Mouse (Mus musculus) hindbrain, postnatal 0 days (tissue): ENCODE data around the gene Ctbp2. TPM values are rescaled to one million over a fixed set of nuclear protein-coding genes. Genes with fewer than 3 reads are reported as not detected.

Experiments
- ATAC-seq: fragments of 200-750 bp; cut with Nextera tagmentation; 2 replicates; pipeline ENCODE4 v1.8.0; 2017; ENCODE audit warnings: mild to moderate bottlenecking, moderate TSS enrichment, moderate library complexity
- DNase-seq: peaks from one replicate; pipeline ENCODE4 v3.0.0-alpha.2; 2015; ENCODE audit warnings: low spot score
- H3K27ac ChIP-seq: fragments of 300-500 bp; sonication (generic); 2 replicates; pipeline ENCODE4 v1.5.1; 2014; ENCODE audit warnings: mild to moderate bottlenecking
- H3K27me3 ChIP-seq: fragments of 300-500 bp; sonication (generic); 2 replicates; pipeline ENCODE4 v1.6.1; 2014; ENCODE audit warnings: low read length, mixed read lengths; ENCODE audit not compliant: insufficient read depth
- H3K36me3 ChIP-seq: fragments of 300-500 bp; sonication (generic); 2 replicates; pipeline ENCODE4 v1.6.1; 2014; ENCODE audit warnings: low read length, mixed read lengths; ENCODE audit not compliant: insufficient read depth
- H3K4me1 ChIP-seq: fragments of 300-500 bp; sonication (generic); 2 replicates; pipeline ENCODE4 v1.6.1; 2014; ENCODE audit warnings: antibody characterized with exemption, low read length, mixed read lengths; ENCODE audit not compliant: insufficient read depth
- H3K4me2 ChIP-seq: fragments of 300-500 bp; sonication (generic); 2 replicates; pipeline ENCODE4 v1.6.1; 2014; ENCODE audit warnings: low read depth, mild to moderate bottlenecking, low read length, moderate library complexity, mixed read lengths
- H3K4me3 ChIP-seq: fragments of 300-500 bp; sonication (generic); 2 replicates; pipeline ENCODE4 v1.5.1; 2014; ENCODE audit warnings: low read length
- H3K9ac ChIP-seq: fragments of 300-500 bp; sonication (generic); replicated peaks from 2 replicates; pipeline ENCODE4 v1.6.1; 2014; ENCODE audit warnings: mild to moderate bottlenecking, low read length, moderate library complexity, mixed read lengths
- H3K9me3 ChIP-seq: fragments of 300-500 bp; sonication (generic); 2 replicates; pipeline ENCODE4 v1.6.1; 2016; ENCODE audit warnings: low read length, mixed read lengths
- CTCF ChIP-seq: IDR thresholded peaks from 2 replicates; pipeline ENCODE4 v1.5.1; 2016; ENCODE audit warnings: antibody characterized with exemption, control low read depth, low read depth
- WGBS: fragments of 180-500 bp; shearing (Covaris S2); extraction: QIAGEN DNeasy Blood & Tissue Kit; methylation state at CpG from one replicate; pipeline ENCODE4 v1.1.7; 2014; 5-methylcytosine and 5-hydroxymethylcytosine counted together
- polyA plus RNA-seq: library from polyadenylated mRNA; unstranded; fragments of >200 nt; fragmentation: Nextera tagmentation; extraction: Ambion mirVana; gene quantifications from 2 replicates; pipeline ENCODE4 v1.2.1, GENCODE M21; 2015
- total RNA-seq: library from RNA; depleted of rRNA; stranded (reverse); fragments of >200 nt; gene quantifications from 2 replicates; pipeline ENCODE4 v1.2.3, GENCODE M21; 2014

Ctbp2 gene
- total and polyA plus RNA-seq, 2 experiments from 2014 or later = 39.6 to 89.0 TPM

GRCm38 (mm10) chr7:133094711-133095495, 29.3 kb downstream of the Ctbp2 start:
- Histone ChIP-seq H3K4me1 (peaks cover 16% of the 10 kb centered on the region), H3K27ac (no peak overlapping the region), H3K27me3 (no peaks in the 10 kb centered on the region), H3K36me3 (no peaks in the 10 kb centered on the region), H3K4me2 (no peak overlapping the region), H3K4me3 (no peak overlapping the region), H3K9me3 (no peaks in the 10 kb centered on the region), H3K9ac (no peak overlapping the region)
- TF ChIP-seq CTCF = no peak
- DNase-seq (no peak), ATAC-seq (no peak)
- WGBS = 70% methylated on average over 9 of the region's 9 CpGs

- Histone ChIP-seq H3K4me3 (no peak overlapping the region), H3K27me3 (no peaks in the 10 kb centered on the region), H3K4me2 (no peak overlapping the region), H3K27ac (no peak overlapping the region), H3K9ac (no peak overlapping the region), H3K9me3 (no peaks in the 10 kb centered on the region), H3K4me1 (peaks cover 15% of the 10 kb centered on the region), H3K36me3 (no peaks in the 10 kb centered on the region)
- no peak for ATAC-seq
- DNase-seq = no peak
- no peak for TF ChIP-seq CTCF
- 83% methylated on average over 3 of the region's 3 CpGs for WGBS
These were observed 30.0 kb downstream of the Ctbp2 start for GRCm38 (mm10) chr7:133094161-133094560.

DNA sequence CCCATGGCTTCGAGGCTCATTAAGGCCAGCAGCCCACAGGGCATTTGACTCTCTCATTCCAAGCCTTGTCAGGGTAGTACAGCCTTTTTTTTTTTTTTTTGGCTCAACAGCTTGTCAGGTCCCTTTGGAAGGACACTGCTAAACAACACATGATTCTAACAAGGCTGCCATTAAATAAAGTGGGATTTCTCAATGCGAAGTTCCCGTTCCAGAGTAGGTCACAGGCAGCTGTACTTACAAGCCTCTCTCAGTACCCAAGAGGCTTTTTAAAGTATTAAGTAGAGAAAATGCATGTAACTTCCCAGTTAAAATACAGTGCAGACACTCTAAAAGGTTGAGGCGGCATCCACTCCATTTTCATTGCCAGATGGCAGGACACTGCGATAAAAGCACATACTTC, 30.4 kb downstream of the Ctbp2 start:
- no peak for TF ChIP-seq CTCF
- H3K36me3 ChIP-seq = no peaks in the 10 kb centered on the region
- DNase-seq (no peak), ATAC-seq (no peak)
- H3K4me2 ChIP-seq = no peak overlapping the region
- no peak overlapping the region for H3K9ac ChIP-seq
- H3K27ac ChIP-seq = no peak overlapping the region
- H3K4me3 ChIP-seq = no peak overlapping the region
- H3K4me1 ChIP-seq = peaks cover 19% of the 10 kb centered on the region
- WGBS = 78% methylated on average over 5 of the region's 5 CpGs
- H3K9me3 ChIP-seq = no peaks in the 10 kb centered on the region
- H3K27me3 ChIP-seq = no peaks in the 10 kb centered on the region

DNA sequence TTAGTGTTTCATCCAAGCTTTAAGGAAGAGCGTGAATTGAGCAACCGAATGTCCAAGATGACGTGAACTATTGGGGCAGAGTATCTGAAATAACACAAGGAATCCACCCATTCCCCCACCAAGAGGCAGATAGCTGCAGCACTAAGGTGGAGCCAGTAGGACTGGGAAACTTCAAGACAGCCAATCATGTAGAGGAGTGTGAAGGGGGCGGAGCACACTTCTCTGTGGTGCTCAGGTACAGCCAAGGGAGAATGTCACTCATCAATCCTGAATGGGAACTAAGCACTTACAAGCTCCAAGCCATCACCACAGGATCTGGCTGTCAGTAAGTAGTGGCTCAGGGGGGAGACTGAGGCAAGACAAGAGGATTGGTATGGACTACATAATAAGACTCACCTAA, 33.5 kb downstream of the Ctbp2 start:
- H3K4me1 ChIP-seq = peaks cover 24% of the 10 kb centered on the region
- TF ChIP-seq CTCF = no peak
- no peak overlapping the region for H3K4me2 ChIP-seq
- no peaks in the 10 kb centered on the region for H3K36me3 ChIP-seq
- ATAC-seq (no peak), DNase-seq (no peak)
- H3K27me3 ChIP-seq = no peaks in the 10 kb centered on the region
- no peak overlapping the region for H3K4me3 ChIP-seq
- no peak overlapping the region for H3K9ac ChIP-seq
- no peak overlapping the region for H3K27ac ChIP-seq
- H3K9me3 ChIP-seq = no peaks in the 10 kb centered on the region
- WGBS = 85% methylated on average over 4 of the region's 4 CpGs

- ATAC-seq (no peak), DNase-seq (no peak)
- Histone ChIP-seq H3K4me3 (no peak overlapping the region), H3K27ac (peak overlapping the region; percentile 41), H3K4me1 (peaks cover 24% of the 10 kb centered on the region), H3K4me2 (no peak overlapping the region), H3K9me3 (no peaks in the 10 kb centered on the region), H3K36me3 (no peaks in the 10 kb centered on the region), H3K9ac (no peak overlapping the region), H3K27me3 (no peaks in the 10 kb centered on the region)
- WGBS = 57% methylated on average over 11 of the region's 11 CpGs
- no peak for TF ChIP-seq CTCF
These were observed 34.4 kb downstream of the Ctbp2 start for GRCm38 (mm10) chr7:133089621-133090260.

DNA sequence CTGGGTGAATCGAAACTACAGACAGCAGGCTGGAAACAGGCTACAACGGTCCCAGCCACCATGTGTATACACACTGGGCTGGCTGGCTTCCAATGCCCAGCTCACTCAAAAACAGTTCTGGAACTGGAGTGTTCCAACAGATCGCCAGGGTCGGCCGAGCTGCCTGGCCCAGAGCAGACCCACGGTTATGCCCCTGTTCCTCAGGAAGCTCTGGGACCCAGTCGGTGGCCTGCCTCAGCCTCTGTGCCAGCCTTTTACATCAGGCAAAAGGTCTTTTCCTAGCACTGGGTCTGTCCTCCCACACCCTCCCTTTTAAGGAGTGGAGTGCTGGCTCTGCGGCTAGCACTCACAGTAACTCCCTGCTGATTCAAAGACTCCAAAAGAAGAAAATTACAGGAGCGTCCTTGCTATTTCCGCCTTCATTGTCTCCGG, 35.3 kb downstream of the Ctbp2 start:
- Histone ChIP-seq H3K27me3 (no peaks in the 10 kb centered on the region), H3K4me2 (peak overlapping the region; percentile 46), H3K27ac (peak overlapping the region; percentile 74), H3K36me3 (no peaks in the 10 kb centered on the region), H3K9me3 (no peaks in the 10 kb centered on the region), H3K4me1 (peaks cover 24% of the 10 kb centered on the region), H3K9ac (peak overlapping the region; percentile 30; the same call in 1 of the 2 replicates), H3K4me3 (no peak overlapping the region)
- peak; percentile 84 for DNase-seq
- ATAC-seq = peak; percentile 81
- 21% methylated on average over 11 of the region's 11 CpGs for WGBS
- TF ChIP-seq CTCF = no peak

DNA sequence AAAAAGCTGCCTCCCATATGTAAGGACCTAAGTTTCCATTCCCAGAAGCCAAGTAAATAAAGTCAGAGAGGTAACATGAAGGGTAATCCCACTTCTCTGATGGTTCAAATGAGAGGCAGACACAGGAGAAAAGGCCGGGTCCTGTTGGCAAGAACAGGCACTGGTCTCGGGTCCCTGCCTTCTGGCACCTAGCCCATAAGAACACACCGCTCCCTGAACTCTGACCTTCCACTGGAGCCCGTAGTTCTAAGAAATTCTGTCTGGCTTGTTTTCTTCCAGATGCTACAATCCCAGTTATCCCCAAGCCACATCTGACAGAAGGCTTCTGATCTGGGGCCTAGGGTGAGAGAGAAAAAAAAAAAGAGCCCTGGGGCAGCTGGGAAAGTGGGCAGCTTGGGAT, 35.7 kb downstream of the Ctbp2 start:
- DNase-seq (no peak), ATAC-seq (no peak)
- H3K4me3 ChIP-seq = no peak overlapping the region
- H3K4me1 ChIP-seq = peaks cover 24% of the 10 kb centered on the region
- H3K4me2 ChIP-seq = peak overlapping the region; percentile 46
- no peaks in the 10 kb centered on the region for H3K27me3 ChIP-seq
- TF ChIP-seq CTCF = no peak
- no peaks in the 10 kb centered on the region for H3K9me3 ChIP-seq
- H3K27ac ChIP-seq = peak overlapping the region; percentile 74
- H3K9ac ChIP-seq = peak overlapping the region; percentile 30; the same call in 1 of the 2 replicates
- 42% methylated on average over 4 of the region's 4 CpGs for WGBS
- H3K36me3 ChIP-seq = no peaks in the 10 kb centered on the region
